In genomic region chr2:137977767-137978166, GRCm38 (mm10) we compare ENCODE assay signal across 9 mouse cellular contexts.
A peak's percentile ranks its signal among the peaks of the same experiment; 100 is the strongest.
DNase-seq lines count a peak whose midpoint lies in the region; ATAC-seq and TF ChIP-seq lines count a peak whose summit lies in the region.
"Had no signal": no experiment of that assay in that cellular context is flagged by ENCODE, and none has a peak within 500 bp of the region (broad histone marks: within the 10 kb centered on the region; RNA-seq: fewer than 3 reads in every experiment).

No protein-coding gene starts in this region.

- no peak for ATAC-seq in lung, postnatal 0 days

- no peak overlapping the region for H3K9ac ChIP-seq in lung, postnatal 0 days (replicated peaks; ENCODE audit: low read depth)
- H3K9ac ChIP-seq: heart, embryonic 12.5 days had no signal

- no peaks in the 10 kb centered on the region for H3K9me3 ChIP-seq in lung, postnatal 0 days (ENCODE audit: low read length)
- H3K9me3 ChIP-seq: heart, embryonic 12.5 days had no signal

- H3K27me3 ChIP-seq in lung, postnatal 0 days (replicated peaks; ENCODE audit: insufficient read depth, low read length) = no peaks in the 10 kb centered on the region
- H3K27me3 ChIP-seq: heart, embryonic 12.5 days had no signal

- TF ChIP-seq EP300 in lung, postnatal 0 days (IDR thresholded peaks at IDR 0.05) = no peak

- no peak overlapping the region for H3K4me3 ChIP-seq in lung, postnatal 0 days (ENCODE audit: low read depth, low read length)
- H3K4me3 ChIP-seq: heart, embryonic 12.5 days had no signal

- no peaks in the 10 kb centered on the region for H3K4me1 ChIP-seq in lung, postnatal 0 days (ENCODE audit: insufficient read depth, low read depth, low read length)
- H3K4me1 ChIP-seq: heart, embryonic 12.5 days had no signal

- peak; percentile 59 for TF ChIP-seq CTCF in lung, postnatal 0 days (IDR thresholded peaks at IDR 0.05)

- WGBS in lung, postnatal 0 days = 35% methylated on average over 4 of the region's 4 CpGs

- H3K27ac ChIP-seq in lung, postnatal 0 days (ENCODE audit: low read length) = no peak overlapping the region
- H3K27ac ChIP-seq: macrophage had no signal

- no peaks in the 10 kb centered on the region for H3K36me3 ChIP-seq in lung, postnatal 0 days (ENCODE audit: insufficient read depth, low read length)
- H3K36me3 ChIP-seq: heart, embryonic 12.5 days had no signal

- DNase-seq in lung, postnatal 0 days (ENCODE audit: low spot score) = peak; percentile 25
- DNase-seq in lung, postnatal 36 days = no peak
- peak; percentile 15 to 51 for DNase-seq in cerebellum, postnatal 14 days
- DNase-seq in layer of hippocampus, adult 18-20 months (ENCODE audit: low spot score in 2 of 2) = peak; percentile 5 to 60
- DNase-seq in retina, embryonic 14.5 days (ENCODE audit: low spot score) = peak; percentile 46
- DNase-seq in MN1 (ENCODE audit: low spot score) (no peak), liver (no peak)

- no peak overlapping the region for H3K4me2 ChIP-seq in lung, postnatal 0 days (replicated peaks; ENCODE audit: low read depth, low read length)
- H3K4me2 ChIP-seq: heart, embryonic 12.5 days had no signal

Comparison
In these comparisons a context has a peak if more than half of its experiments do, and no peak if none do; other contexts are left out.
1. DNase-seq: peak in lung, postnatal 0 days (single experiment), cerebellum, postnatal 14 days (2 of 2), layer of hippocampus, adult 18-20 months (2 of 2) and retina, embryonic 14.5 days (single experiment); none in lung, postnatal 36 days (single experiment), MN1 (single experiment) and liver (single experiment).